Mouse (Mus musculus) adipocyte (in vitro differentiated cells): ENCODE results near the gene Cnnm1.

ENCODE experiments used
- DNase-seq: peaks from one replicate; pipeline ENCODE4 v3.0.0-alpha.2; 2016; ENCODE audit warnings: low spot score

Cnnm1 gene

GRCm38 (mm10) chr19:43440112-43440737 lies at the start of gene Cnnm1:
Cnnm1 (plus strand) TSS chr19:43440436.
- DNase-seq, result no peak

GRCm38 (mm10) chr19:43396327-43396726 lies 43.9 kb upstream of the Cnnm1 start:
- peak; percentile 71 for DNase-seq

- DNase-seq, result no peak
Observed at GRCm38 (mm10) chr19:43407181-43407580, 33.1 kb upstream of the Cnnm1 start.

GRCm38 (mm10) chr19:43415565-43415964 lies 24.7 kb upstream of the Cnnm1 start:
- no peak for DNase-seq

- no peak for DNase-seq
Observed at GRCm38 (mm10) chr19:43420506-43420905, 19.7 kb upstream of the Cnnm1 start.

GRCm38 (mm10) chr19:43424082-43424481 lies 16.2 kb upstream of the Cnnm1 start:
- no peak for DNase-seq

- DNase-seq, result no peak
Observed at GRCm38 (mm10) chr19:43427446-43428224, 12.6 kb upstream of the Cnnm1 start.

GRCm38 (mm10) chr19:43439246-43439645 lies 990 bp upstream of the Cnnm1 start:
- DNase-seq, result no peak

GRCm38 (mm10) chr19:43440768-43441660 lies 778 bp downstream of the Cnnm1 start:
- DNase-seq, result no peak

- DNase-seq, result no peak
Observed at GRCm38 (mm10) chr19:43441661-43441990, 1.4 kb downstream of the Cnnm1 start.

- DNase-seq, result no peak
Observed at GRCm38 (mm10) chr19:43442269-43442668, 2.0 kb downstream of the Cnnm1 start.

GRCm38 (mm10) chr19:43442906-43443305 lies 2.7 kb downstream of the Cnnm1 start:
- DNase-seq, result no peak

GRCm38 (mm10) chr19:43444636-43445205 lies 4.5 kb downstream of the Cnnm1 start:
- no peak for DNase-seq

- no peak for DNase-seq
Observed at GRCm38 (mm10) chr19:43451563-43451962, 11.3 kb downstream of the Cnnm1 start.

- DNase-seq, result no peak
Observed at GRCm38 (mm10) chr19:43452176-43452575, 11.9 kb downstream of the Cnnm1 start.

- no peak for DNase-seq
Observed at GRCm38 (mm10) chr19:43453025-43453424, 12.8 kb downstream of the Cnnm1 start.

GRCm38 (mm10) chr19:43459948-43460347 lies 19.7 kb downstream of the Cnnm1 start:
- no peak for DNase-seq

- no peak for DNase-seq
Observed at GRCm38 (mm10) chr19:43460481-43460880, 20.2 kb downstream of the Cnnm1 start.

- DNase-seq, result no peak
Observed at GRCm38 (mm10) chr19:43462141-43462540, 21.9 kb downstream of the Cnnm1 start.

- DNase-seq, result no peak
Observed at GRCm38 (mm10) chr19:43463546-43464293, 23.5 kb downstream of the Cnnm1 start.

- DNase-seq, result no peak
Observed at GRCm38 (mm10) chr19:43464294-43464687, 24.1 kb downstream of the Cnnm1 start.

- DNase-seq, result no peak
Observed at GRCm38 (mm10) chr19:43465076-43465475, 24.8 kb downstream of the Cnnm1 start.
